Mouse (Mus musculus): ENCODE measurements around the gene Tecpr2. TPM values are rescaled to one million over a fixed set of nuclear protein-coding genes. Genes with fewer than 3 reads are reported as not detected.

Tecpr2 gene
- polyA plus RNA-seq, 1 experiment = 7.7 TPM

DNA sequence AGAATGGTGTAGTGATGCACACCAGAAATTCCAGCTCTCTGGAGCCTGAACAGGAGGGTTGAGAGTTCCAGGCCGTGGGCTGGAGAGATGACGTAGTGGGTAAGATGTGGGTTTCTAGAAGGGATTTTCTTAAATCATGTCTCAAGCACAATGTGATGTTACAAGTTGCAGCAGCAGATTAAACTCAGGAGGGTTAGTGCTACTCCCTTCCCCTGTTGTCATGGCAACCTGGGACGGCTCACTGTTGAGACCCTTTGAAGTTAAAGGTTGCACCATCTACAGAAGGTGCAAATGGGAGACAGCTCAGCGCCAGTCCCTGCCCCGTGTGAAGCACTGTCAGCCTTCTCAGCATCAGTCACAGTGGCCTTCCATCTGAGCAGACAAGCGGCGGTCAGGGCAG lies 27.8 kb upstream of the Tecpr2 start:
- H3K4me1 ChIP-seq (ENCODE audit: control insufficient read depth, insufficient read depth, low read length) = no peaks in the 10 kb centered on the region
- no peak for TF ChIP-seq CTCF (IDR thresholded peaks at IDR 0.05; ENCODE audit: borderline replicate concordance, insufficient read depth, low read length)
- TF ChIP-seq POLR2A (IDR thresholded peaks at IDR 0.05; ENCODE audit: low read depth, low read length) = no peak
- no peak overlapping the region for H3K4me3 ChIP-seq (ENCODE audit: insufficient read depth, low read length)
- no peak overlapping the region for H3K27ac ChIP-seq (ENCODE audit: insufficient read depth, low read length)

DNA sequence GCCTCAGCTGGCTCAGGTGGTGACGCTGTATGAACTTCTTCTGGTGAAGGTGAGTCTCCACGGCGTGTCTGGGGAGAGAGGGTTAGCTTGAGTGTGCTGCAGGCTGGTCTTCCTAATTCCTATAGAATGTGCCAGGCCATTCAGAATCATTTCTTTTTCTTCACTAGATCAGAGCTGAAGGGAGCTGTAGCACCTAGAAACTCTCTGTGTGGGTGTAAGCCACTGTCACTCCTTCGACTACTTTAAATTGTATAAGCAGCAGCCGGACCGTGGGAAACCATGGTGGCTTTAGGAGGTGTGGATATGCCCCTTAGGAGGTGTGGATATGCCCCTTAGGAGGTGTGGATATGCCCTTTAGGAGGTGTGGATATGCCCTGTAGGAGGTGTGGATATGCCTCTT lies 25.1 kb upstream of the Tecpr2 start:
- no peaks in the 10 kb centered on the region for H3K4me1 ChIP-seq (ENCODE audit: control insufficient read depth, insufficient read depth, low read length)
- TF ChIP-seq CTCF (IDR thresholded peaks at IDR 0.05; ENCODE audit: borderline replicate concordance, insufficient read depth, low read length) = no peak
- no peak for TF ChIP-seq POLR2A (IDR thresholded peaks at IDR 0.05; ENCODE audit: low read depth, low read length)
- H3K27ac ChIP-seq (ENCODE audit: insufficient read depth, low read length) = no peak overlapping the region
- H3K4me3 ChIP-seq (ENCODE audit: insufficient read depth, low read length) = no peak overlapping the region

DNA sequence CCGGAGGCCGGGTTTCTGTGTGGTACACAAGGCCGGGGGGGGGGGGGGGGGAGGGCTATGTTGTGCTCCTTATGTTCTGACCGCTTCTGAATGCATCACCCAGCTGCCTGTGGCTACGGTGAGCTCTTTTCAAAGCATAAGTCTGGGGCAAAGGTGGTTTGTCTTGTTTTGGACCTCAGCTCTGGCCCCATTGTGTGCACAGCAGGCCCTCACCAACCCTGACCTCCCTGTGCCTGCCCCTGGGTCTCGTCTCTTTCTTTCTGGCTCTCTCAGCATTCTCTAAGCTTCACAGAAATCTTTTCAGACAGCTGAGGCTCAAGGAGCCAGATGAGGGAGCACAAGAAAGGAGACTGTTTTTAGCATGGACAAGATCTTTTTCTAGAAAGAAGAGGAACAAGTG lies 23.5 kb upstream of the Tecpr2 start:
- no peak overlapping the region for H3K27ac ChIP-seq (ENCODE audit: insufficient read depth, low read length)
- H3K4me1 ChIP-seq (ENCODE audit: control insufficient read depth, insufficient read depth, low read length) = no peaks in the 10 kb centered on the region
- no peak overlapping the region for H3K4me3 ChIP-seq (ENCODE audit: insufficient read depth, low read length)
- no peak for TF ChIP-seq POLR2A (IDR thresholded peaks at IDR 0.05; ENCODE audit: low read depth, low read length)
- TF ChIP-seq CTCF (IDR thresholded peaks at IDR 0.05; ENCODE audit: borderline replicate concordance, insufficient read depth, low read length) = no peak

DNA sequence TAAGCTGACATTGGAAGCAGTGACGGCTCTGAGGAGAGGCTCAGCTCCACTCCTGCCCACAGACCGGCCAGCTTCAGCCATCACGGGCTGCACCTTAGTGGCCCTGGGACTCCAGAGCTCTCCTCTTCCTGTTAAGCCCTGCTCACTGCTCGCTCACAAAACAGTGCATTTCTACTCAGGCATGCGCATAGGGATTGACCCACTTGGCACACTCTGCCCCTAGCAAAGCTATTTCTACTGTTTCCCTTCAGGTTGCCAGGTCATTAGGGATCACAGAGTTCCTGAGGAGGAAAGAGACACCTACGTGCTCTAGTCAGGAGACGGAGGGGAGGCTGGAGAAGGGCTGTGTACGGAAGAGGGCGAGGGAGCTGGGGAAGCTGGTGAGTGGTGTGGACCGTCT lies 23.1 kb upstream of the Tecpr2 start:
- Histone ChIP-seq H3K27ac (ENCODE audit: insufficient read depth, low read length) (no peak overlapping the region), H3K4me3 (ENCODE audit: insufficient read depth, low read length) (no peak overlapping the region), H3K4me1 (ENCODE audit: control insufficient read depth, insufficient read depth, low read length) (no peaks in the 10 kb centered on the region)
- TF ChIP-seq CTCF (IDR thresholded peaks at IDR 0.05; ENCODE audit: borderline replicate concordance, insufficient read depth, low read length) (no peak), POLR2A (IDR thresholded peaks at IDR 0.05; ENCODE audit: low read depth, low read length) (no peak)

- H3K27ac ChIP-seq (ENCODE audit: insufficient read depth, low read length) = no peak overlapping the region
- no peak overlapping the region for H3K4me3 ChIP-seq (ENCODE audit: insufficient read depth, low read length)
- TF ChIP-seq CTCF (IDR thresholded peaks at IDR 0.05; ENCODE audit: borderline replicate concordance, insufficient read depth, low read length) = no peak
- no peak for TF ChIP-seq POLR2A (IDR thresholded peaks at IDR 0.05; ENCODE audit: low read depth, low read length)
- no peaks in the 10 kb centered on the region for H3K4me1 ChIP-seq (ENCODE audit: control insufficient read depth, insufficient read depth, low read length)
These were observed 19.0 kb upstream of the Tecpr2 start for GRCm38 (mm10) chr12:110870107-110870506.

- no peak for TF ChIP-seq CTCF (IDR thresholded peaks at IDR 0.05; ENCODE audit: borderline replicate concordance, insufficient read depth, low read length)
- no peak for TF ChIP-seq POLR2A (IDR thresholded peaks at IDR 0.05; ENCODE audit: low read depth, low read length)
- H3K27ac ChIP-seq (ENCODE audit: insufficient read depth, low read length) = no peak overlapping the region
- H3K4me1 ChIP-seq (ENCODE audit: control insufficient read depth, insufficient read depth, low read length) = no peaks in the 10 kb centered on the region
- no peak overlapping the region for H3K4me3 ChIP-seq (ENCODE audit: insufficient read depth, low read length)
These were observed 17.8 kb upstream of the Tecpr2 start for GRCm38 (mm10) chr12:110871247-110871646.

DNA sequence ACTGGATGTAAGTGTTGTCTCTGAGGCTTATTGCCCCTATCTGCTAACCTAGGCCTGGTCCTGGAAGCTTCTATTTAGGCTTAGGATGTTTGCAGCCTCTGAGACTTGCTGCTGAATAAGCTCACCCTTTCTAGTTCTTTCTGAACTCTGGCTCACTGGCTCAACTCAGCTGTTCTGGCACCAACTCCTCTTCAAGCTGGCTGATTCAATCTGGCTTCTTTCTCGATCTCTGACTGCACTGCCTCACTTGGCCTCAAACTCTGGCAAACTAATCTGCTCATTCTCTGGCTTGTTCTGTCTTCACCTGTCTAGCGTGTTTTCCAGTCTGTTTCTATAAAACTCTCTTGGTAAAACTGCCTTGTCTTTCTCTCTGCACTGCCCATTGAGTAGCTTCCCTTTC lies 13.7 kb upstream of the Tecpr2 start:
- H3K27ac ChIP-seq (ENCODE audit: insufficient read depth, low read length) = no peak overlapping the region
- H3K4me3 ChIP-seq (ENCODE audit: insufficient read depth, low read length) = no peak overlapping the region
- no peaks in the 10 kb centered on the region for H3K4me1 ChIP-seq (ENCODE audit: control insufficient read depth, insufficient read depth, low read length)
- TF ChIP-seq CTCF (IDR thresholded peaks at IDR 0.05; ENCODE audit: borderline replicate concordance, insufficient read depth, low read length) (no peak), POLR2A (IDR thresholded peaks at IDR 0.05; ENCODE audit: low read depth, low read length) (no peak)

DNA sequence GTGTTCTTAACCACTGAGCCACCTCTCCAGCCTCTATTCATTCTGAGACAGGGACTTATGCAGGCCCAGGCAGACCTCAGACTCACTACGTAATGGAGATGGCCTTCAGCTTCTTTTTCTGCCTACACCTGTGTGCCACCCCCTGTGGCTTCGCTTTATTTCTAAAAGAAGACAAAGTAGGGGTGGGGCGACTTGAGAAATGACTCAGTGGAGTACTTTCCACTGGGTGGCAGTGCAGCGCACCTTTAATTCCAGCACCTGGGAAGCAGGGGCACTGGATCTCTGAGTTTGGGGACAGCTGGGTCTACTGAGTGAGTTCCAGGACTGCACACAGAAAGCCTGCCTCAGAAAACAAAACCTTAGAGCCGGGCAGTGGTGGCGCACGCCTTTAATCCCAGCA lies 6.8 kb upstream of the Tecpr2 start:
- TF ChIP-seq CTCF (IDR thresholded peaks at IDR 0.05; ENCODE audit: borderline replicate concordance, insufficient read depth, low read length) (no peak), POLR2A (IDR thresholded peaks at IDR 0.05; ENCODE audit: low read depth, low read length) (no peak)
- H3K4me3 ChIP-seq (ENCODE audit: insufficient read depth, low read length) = no peak overlapping the region
- no peak overlapping the region for H3K27ac ChIP-seq (ENCODE audit: insufficient read depth, low read length)
- no peaks in the 10 kb centered on the region for H3K4me1 ChIP-seq (ENCODE audit: control insufficient read depth, insufficient read depth, low read length)

GRCm38 (mm10) chr12:110885251-110885650 lies 3.8 kb upstream of the Tecpr2 start:
- Histone ChIP-seq H3K4me3 (ENCODE audit: insufficient read depth, low read length) (no peak overlapping the region), H3K27ac (ENCODE audit: insufficient read depth, low read length) (no peak overlapping the region), H3K4me1 (ENCODE audit: control insufficient read depth, insufficient read depth, low read length) (no peaks in the 10 kb centered on the region)
- TF ChIP-seq CTCF (IDR thresholded peaks at IDR 0.05; ENCODE audit: borderline replicate concordance, insufficient read depth, low read length) = no peak
- no peak for TF ChIP-seq POLR2A (IDR thresholded peaks at IDR 0.05; ENCODE audit: low read depth, low read length)

DNA sequence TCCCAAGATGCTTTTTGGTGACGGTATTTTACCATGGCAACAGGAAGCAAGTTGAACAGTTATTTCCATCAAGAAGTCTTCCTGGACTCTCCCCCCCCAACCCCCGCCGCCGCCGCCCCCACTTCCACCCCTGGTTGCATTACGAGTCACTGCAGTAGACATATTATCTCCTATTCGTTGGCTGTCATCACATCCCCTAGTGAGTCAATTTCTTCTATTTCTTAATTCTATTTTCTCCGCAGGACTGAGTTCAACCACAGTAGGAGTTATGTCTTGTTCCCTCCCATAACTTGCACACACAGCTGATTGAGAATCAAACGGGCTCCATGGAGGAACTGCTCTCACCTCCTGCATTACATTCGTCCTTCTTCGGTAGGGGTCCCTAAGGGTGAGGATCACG lies 958 bp upstream of the Tecpr2 start:
- peak overlapping the region; percentile 82 for H3K4me3 ChIP-seq (ENCODE audit: insufficient read depth, low read length)
- H3K27ac ChIP-seq (ENCODE audit: insufficient read depth, low read length) = no peak overlapping the region
- TF ChIP-seq CTCF (IDR thresholded peaks at IDR 0.05; ENCODE audit: borderline replicate concordance, insufficient read depth, low read length) (no peak), POLR2A (IDR thresholded peaks at IDR 0.05; ENCODE audit: low read depth, low read length) (no peak)
- no peaks in the 10 kb centered on the region for H3K4me1 ChIP-seq (ENCODE audit: control insufficient read depth, insufficient read depth, low read length)

- no peak overlapping the region for H3K27ac ChIP-seq (ENCODE audit: insufficient read depth, low read length)
- peak overlapping the region; percentile 82 for H3K4me3 ChIP-seq (ENCODE audit: insufficient read depth, low read length)
- H3K4me1 ChIP-seq (ENCODE audit: control insufficient read depth, insufficient read depth, low read length) = no peaks in the 10 kb centered on the region
- no peak for TF ChIP-seq CTCF (IDR thresholded peaks at IDR 0.05; ENCODE audit: borderline replicate concordance, insufficient read depth, low read length)
These were observed 458 bp upstream of the Tecpr2 start for GRCm38 (mm10) chr12:110888606-110889005.

All from embryonic fibroblast, embryonic 13.5 days (primary cell).